Mouse (Mus musculus) neutrophil, adult 5-6 weeks (primary cell): ENCODE results near the gene Pax8. TPM values are rescaled to one million over a fixed set of nuclear protein-coding genes. Genes with fewer than 3 reads are reported as not detected.

ENCODE experiments used
- ATAC-seq: fragments of 151-379, 151-347 bp; 2 replicates; pipeline ENCODE4 v1.8.0; 2017; ENCODE audit warnings: mild to moderate bottlenecking, moderate TSS enrichment; ENCODE audit not compliant: insufficient number of reproducible peaks, poor library complexity, low FRiP score, severe bottlenecking; ENCODE audit errors: extremely low read depth
- total RNA-seq: library from RNA; stranded (forward); fragments of 200-1000 nt; gene quantifications from 2 replicates; pipeline ENCODE4 v1.2.3, GENCODE M21; 2017

Pax8 gene
- not detected in 2 replicates for total RNA-seq

GRCm38 (mm10) chr2:24475420-24475819 lies at the start of gene Pax8:
Pax8 (minus strand) TSS chr2:24475599.
- no peak for ATAC-seq

GRCm38 (mm10) chr2:24521430-24522226 lies 46.2 kb upstream of the Pax8 start:
- no peak for ATAC-seq

- ATAC-seq = no peak
These were observed 45.3 kb upstream of the Pax8 start for GRCm38 (mm10) chr2:24520576-24521272.

DNA sequence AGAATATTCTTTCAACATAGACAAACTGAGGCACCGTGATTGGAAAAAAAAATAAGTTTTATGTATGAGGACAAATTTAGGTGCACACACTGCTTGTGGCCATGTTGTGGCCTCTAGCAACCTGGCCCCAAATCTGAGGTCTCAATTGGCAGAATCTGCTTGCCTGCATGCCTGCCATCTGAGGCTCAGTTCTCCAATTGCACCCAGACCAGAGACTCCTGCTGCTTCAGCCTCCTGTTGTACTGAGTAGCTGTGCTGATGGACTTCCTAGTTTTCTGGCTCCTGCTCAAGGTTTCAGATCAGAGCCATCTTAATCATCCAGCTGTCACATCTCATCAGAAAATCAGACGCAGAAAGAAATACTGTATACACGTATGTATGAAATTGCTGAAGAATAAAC lies 41.5 kb upstream of the Pax8 start:
- no peak for ATAC-seq

DNA sequence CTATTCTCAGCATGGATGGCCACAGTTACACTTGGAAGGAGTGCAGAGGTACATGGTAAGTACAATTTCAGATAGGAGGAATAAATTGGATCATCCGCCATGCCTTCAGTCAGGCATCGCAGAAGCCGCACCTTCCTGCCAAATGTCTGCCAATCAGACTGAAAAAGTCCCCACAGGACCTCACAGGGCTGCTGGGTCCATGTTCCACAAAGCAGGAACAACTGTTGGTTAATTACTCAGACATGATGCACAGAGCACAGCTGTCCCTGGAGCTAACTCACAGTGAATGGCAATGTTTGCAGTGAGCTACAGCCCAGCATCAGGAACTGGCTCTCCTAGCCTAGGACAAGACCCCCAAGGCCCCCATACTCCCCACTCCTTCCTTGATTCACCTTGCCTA lies 32.0 kb upstream of the Pax8 start:
- no peak for ATAC-seq

GRCm38 (mm10) chr2:24502963-24503471 lies 27.6 kb upstream of the Pax8 start:
- ATAC-seq = no peak

- ATAC-seq = no peak
These were observed 25.5 kb upstream of the Pax8 start for GRCm38 (mm10) chr2:24500921-24501320.

DNA sequence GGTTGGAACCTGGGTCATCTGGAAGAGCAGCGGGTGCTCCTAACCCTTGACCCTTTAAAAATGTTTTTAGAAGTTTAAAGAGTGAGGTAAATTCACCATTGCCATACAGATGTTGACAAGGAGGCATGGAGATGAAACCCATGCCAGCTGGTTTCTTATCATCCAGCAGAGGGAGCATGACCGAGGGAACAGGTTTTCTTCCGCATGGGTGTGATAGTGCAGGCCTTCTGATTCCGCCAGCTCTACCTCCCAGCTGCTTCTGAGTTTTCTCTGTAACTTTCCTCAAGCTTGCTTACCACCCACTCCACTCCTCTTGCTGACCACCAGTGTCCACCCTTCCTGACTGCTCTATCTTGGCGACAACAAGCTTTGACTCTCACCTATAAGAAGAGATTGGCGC lies 15.2 kb upstream of the Pax8 start:
- no peak for ATAC-seq

DNA sequence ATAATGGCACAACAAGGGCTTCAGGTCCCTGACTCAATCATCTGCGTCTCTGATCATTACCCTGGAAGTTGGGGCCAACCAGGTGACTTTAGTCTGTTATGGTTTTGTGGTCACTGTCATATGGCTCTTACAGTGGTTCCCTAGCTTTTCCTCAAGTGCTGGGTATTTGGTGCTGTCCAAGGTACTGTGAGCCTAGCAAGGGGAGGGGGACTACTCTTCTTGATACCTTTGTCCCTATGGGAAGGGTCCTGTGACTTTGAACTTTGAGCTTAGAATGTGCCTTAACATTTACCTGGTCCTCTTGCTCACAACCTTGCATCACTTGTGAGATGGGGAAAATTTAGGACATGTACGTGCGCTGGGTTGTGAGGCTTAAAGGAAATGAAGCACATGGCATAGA lies 13.3 kb upstream of the Pax8 start:
- ATAC-seq = no peak

GRCm38 (mm10) chr2:24487056-24487825 lies 11.8 kb upstream of the Pax8 start:
- ATAC-seq = no peak

GRCm38 (mm10) chr2:24485398-24485797 lies 10.0 kb upstream of the Pax8 start:
- no peak for ATAC-seq

DNA sequence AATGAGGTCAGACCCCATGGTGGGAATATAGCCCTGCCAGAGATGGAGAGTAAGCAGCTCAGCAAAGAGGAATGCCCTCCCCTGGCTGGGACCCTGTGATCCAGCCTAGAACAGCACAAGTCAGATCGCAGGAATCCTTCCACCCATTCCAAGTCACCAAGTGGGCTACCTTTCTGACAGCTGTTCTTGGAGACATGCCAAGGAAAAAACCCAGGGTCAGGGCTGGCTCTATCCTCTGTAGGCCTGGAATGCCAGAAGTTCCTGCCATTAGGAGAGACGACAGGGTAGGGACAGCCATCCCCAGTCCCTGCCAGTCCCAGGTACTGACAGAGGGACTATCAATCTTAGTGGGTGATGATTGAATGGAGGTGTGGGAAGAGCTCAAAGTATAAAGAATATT lies 4.5 kb upstream of the Pax8 start:
- ATAC-seq = no peak

DNA sequence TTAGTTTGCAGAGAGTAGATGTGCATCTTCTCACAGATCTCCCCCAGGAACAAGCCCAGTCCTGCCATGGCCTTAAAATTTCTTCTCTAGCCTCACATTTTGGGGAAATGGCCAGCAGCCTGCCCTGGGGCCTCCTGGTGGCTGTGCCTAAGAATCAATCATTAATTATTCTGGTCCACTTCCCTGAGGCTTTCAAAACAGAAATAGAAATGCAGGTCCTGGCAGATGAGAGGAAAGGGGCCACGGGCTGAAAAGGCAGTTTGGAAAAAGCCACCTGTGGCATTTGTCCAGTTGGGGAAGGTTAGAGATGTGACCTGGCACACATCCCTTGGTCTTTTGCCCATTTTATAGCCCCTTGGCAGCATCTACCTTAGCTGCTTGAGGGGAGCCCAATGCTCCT lies 3.8 kb upstream of the Pax8 start:
- no peak for ATAC-seq

DNA sequence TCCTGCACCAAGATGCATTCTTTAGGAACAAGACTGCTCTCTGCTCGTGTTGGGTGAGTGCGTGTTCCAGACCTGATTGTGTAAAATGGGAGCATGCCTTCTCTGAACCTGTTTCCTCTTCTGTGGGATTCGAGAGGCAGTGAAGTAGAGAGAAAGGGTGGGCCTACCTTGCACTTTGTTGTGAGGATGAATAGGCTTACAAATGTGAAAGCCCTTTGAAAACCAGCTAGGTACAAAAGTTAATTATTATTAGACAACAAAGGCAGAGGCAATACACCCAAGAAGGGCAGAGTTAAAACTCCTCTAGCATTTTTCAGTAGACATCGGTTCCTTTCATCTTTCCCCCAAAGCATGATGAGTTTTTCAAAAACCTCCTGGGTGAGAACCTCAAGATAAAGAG lies 3.2 kb upstream of the Pax8 start:
- no peak for ATAC-seq

GRCm38 (mm10) chr2:24474514-24475378 lies 653 bp downstream of the Pax8 start:
- ATAC-seq = no peak

DNA sequence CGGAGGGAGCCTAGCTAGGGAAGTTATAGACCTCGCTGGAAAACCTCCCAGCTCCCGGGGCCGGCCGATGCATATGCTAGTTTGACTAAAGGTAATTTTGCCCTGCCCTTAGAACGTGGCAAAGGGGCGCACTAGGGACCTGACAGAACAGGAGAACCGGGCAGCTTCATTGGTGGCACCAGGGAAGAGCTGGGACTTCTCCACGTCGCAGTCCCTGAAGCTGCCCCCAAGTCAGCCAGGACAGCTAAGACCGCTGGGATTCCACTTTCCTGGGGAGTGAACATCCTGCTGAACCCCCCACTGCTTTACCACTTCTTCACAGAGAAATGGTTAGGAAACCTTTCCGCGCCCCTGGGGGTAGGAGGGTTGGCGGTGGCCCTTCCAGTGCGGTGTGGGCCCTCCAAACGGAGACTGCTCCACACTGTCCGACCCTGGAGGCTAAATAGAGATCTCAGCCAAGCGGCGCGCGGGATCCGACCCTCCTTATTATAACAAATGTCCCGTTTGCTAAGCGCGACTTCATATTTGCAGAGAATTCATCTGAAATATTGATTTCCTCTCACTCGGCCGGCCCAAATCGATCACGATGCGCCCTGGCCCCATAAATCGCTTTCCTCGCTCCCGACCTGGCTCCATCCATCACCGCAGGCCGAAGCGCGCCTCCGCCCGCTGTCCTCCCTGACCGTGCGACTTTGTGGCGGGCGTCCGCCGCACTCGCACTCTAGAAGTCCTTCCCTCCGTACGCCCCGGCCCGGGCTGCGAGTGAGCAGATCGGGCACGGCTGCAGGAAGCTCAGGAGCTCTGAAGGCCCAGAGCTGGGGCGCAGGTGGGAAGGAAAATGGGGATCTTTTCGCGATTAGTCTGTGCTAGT lies 1.5 kb downstream of the Pax8 start:
- ATAC-seq = no peak

- no peak for ATAC-seq
These were observed 2.7 kb downstream of the Pax8 start for GRCm38 (mm10) chr2:24472677-24473076.

- no peak for ATAC-seq
These were observed 3.3 kb downstream of the Pax8 start for GRCm38 (mm10) chr2:24472111-24472510.
